Mouse (Mus musculus) testis, adult 2 months (tissue): Measurements from ENCODE around the gene Ttll7. TPM values are rescaled to one million over a fixed set of nuclear protein-coding genes. Genes with fewer than 3 reads are reported as not detected.

Experiments
- H3K27ac ChIP-seq: fragments of 200-500 bp; 2 replicates; pipeline ENCODE4 v1.5.1; 2012; ENCODE audit warnings: low read depth, low read length; ENCODE audit not compliant: control insufficient read depth, insufficient read depth
- H3K27me3 ChIP-seq: fragments of 200-500 bp; 2 replicates; pipeline ENCODE4 v1.6.1; 2012; ENCODE audit warnings: mild to moderate bottlenecking, low read length, moderate library complexity; ENCODE audit not compliant: control insufficient read depth, insufficient read depth
- H3K36me3 ChIP-seq: fragments of 200-500 bp; 2 replicates; pipeline ENCODE4 v1.6.1; 2012; ENCODE audit warnings: mild to moderate bottlenecking, low read length; ENCODE audit not compliant: control insufficient read depth, insufficient read depth
- H3K4me1 ChIP-seq: fragments of 200-500 bp; 2 replicates; pipeline ENCODE4 v1.6.1; 2012; ENCODE audit warnings: low read length; ENCODE audit not compliant: control insufficient read depth, insufficient read depth
- H3K4me3 ChIP-seq: fragments of 200-500 bp; 2 replicates; pipeline ENCODE4 v1.5.1; 2012; ENCODE audit warnings: low read depth, mild to moderate bottlenecking, low read length, moderate library complexity, mixed read lengths; ENCODE audit not compliant: control insufficient read depth
- CTCF ChIP-seq: fragments of 200-500 bp; IDR thresholded peaks from 2 replicates; pipeline ENCODE4 v1.5.1; 2012; ENCODE audit warnings: low read depth, mild to moderate bottlenecking, inconsistent platforms, low read length, moderate library complexity; ENCODE audit not compliant: control insufficient read depth, insufficient read depth, insufficient replicate concordance
- POLR2A ChIP-seq: fragments of 200-500 bp; IDR thresholded peaks from 2 replicates; pipeline ENCODE4 v1.6.1; 2012; ENCODE audit warnings: low read depth, mild to moderate bottlenecking, inconsistent platforms, low read length, moderate library complexity; ENCODE audit not compliant: control insufficient read depth
- polyA plus RNA-seq: library from polyadenylated mRNA; depleted of rRNA; stranded (reverse); fragments of >200 nt; gene quantifications from 2 replicates; pipeline ENCODE4 v1.2.3, GENCODE M21; 2012

The Ttll7 gene
- polyA plus RNA-seq, 1 experiment = 24.6 TPM

DNA sequence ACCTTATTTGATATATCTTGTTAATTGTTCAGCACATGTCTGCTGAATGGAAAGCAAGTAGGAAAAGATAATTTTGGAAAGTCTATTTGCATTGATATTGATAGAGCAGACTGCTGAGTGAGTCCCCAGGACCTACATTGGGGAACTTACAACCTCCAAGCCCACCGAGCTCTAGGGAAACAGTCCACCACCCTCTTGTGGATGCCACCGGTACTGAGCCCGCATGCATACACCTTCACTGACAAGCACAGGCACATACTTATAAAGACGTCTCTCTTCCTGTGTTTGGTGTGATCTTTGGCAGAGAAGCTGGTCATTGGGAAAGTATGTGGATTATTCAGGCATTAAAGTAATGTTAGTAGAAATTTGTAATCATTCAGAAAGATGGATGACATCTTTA lies 14.4 kb downstream of the Ttll7 start:
- TF ChIP-seq POLR2A = no peak
- TF ChIP-seq CTCF = no peak
- H3K27ac ChIP-seq = no peak overlapping the region
- H3K27me3 ChIP-seq = no peaks in the 10 kb centered on the region
- no peaks in the 10 kb centered on the region for H3K36me3 ChIP-seq
- H3K4me3 ChIP-seq = no peak overlapping the region
- no peaks in the 10 kb centered on the region for H3K4me1 ChIP-seq

DNA sequence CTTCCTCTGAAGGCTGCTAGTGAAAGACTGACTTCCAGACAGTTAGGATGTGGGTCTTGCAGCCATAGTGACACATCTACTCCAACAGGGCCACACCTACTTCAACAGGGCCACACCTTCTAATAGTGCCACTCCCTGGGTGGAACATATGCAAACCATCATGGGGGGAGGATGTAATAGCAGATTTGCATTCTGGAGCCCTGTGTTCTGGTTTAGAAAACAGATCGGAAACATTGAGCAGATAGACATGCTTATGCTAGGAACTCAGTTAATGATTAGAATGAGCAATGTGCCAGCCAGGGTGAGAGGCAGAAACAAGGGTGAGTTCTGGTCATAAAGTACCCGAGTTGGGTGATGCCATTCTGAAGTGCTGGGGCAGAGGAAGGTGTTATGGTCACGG lies 19.8 kb downstream of the Ttll7 start:
- no peak for TF ChIP-seq POLR2A
- TF ChIP-seq CTCF = no peak
- H3K27me3 ChIP-seq = no peaks in the 10 kb centered on the region
- H3K4me1 ChIP-seq = no peaks in the 10 kb centered on the region

DNA sequence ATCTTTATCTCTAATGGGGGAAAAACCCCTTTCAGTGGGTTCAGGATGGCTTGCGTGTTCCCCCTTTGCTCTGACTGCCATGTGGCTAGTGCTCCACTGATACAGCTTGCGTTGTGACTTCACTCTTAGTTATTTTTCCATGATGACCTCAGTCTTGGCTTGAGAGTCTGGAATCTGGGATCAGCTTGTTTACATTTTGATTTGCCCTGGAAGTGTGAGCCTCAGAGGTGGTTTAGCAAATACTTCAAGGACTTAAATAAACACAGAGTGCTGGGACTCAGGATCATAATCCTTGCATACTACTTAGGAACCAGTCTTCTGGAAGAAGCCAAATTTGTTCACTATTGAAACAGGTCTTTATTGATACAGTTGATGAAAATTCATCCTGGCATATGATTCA lies 23.8 kb downstream of the Ttll7 start:
- no peak overlapping the region for H3K27ac ChIP-seq
- no peaks in the 10 kb centered on the region for H3K36me3 ChIP-seq
- H3K4me3 ChIP-seq = no peak overlapping the region
- TF ChIP-seq POLR2A (no peak), CTCF (no peak)
- no peaks in the 10 kb centered on the region for H3K27me3 ChIP-seq
- H3K4me1 ChIP-seq = no peaks in the 10 kb centered on the region

More for the DNA sequence above, 19.8 kb downstream of the Ttll7 start:
- Histone ChIP-seq H3K27ac (no peak overlapping the region), H3K36me3 (no peaks in the 10 kb centered on the region), H3K4me3 (no peak overlapping the region)

DNA sequence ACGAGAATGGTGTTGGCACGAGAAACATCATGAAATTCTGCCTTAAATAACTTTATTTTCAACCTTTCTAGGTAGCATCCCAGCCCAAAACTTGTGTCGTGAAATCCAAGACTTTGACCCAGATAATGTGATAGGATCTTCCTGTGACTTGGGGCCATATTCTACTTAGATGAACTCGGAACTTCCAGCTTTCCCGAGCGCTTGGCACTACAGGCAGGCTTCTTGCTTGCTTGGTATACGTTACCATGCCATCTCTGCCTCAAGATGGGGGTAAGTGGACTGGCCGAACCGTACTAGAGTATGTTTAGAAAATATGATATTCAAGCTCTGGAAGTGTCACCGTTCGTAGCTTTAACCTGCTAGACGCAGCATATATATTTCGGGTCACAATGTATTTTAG lies 41.8 kb downstream of the Ttll7 start:
- Histone ChIP-seq H3K36me3 (no peaks in the 10 kb centered on the region), H3K27me3 (no peaks in the 10 kb centered on the region), H3K27ac (no peak overlapping the region), H3K4me1 (no peaks in the 10 kb centered on the region), H3K4me3 (no peak overlapping the region)
- TF ChIP-seq POLR2A (no peak), CTCF (no peak)

DNA sequence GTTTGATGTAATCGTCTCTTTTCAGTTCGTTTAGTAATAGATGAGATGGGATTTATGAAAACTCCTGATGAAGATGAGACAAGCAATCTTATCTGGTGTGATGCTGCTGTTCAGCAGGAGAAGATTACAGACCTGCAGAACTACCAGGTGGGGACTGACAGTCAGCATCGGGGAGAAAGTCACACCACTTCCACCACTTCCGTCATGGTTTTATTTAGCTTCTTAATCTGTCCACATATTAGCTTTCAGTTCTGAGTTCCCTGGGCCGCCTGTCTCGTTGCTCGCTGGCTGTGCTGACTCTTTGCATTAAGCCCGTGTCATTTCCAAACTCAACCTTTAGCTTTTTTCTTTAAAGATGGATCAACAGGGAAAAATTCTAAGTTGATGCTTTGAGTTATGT lies 44.4 kb downstream of the Ttll7 start:
- no peaks in the 10 kb centered on the region for H3K4me1 ChIP-seq
- H3K27me3 ChIP-seq = no peaks in the 10 kb centered on the region
- no peak overlapping the region for H3K4me3 ChIP-seq
- no peaks in the 10 kb centered on the region for H3K36me3 ChIP-seq
- TF ChIP-seq POLR2A = no peak
- H3K27ac ChIP-seq = no peak overlapping the region

DNA sequence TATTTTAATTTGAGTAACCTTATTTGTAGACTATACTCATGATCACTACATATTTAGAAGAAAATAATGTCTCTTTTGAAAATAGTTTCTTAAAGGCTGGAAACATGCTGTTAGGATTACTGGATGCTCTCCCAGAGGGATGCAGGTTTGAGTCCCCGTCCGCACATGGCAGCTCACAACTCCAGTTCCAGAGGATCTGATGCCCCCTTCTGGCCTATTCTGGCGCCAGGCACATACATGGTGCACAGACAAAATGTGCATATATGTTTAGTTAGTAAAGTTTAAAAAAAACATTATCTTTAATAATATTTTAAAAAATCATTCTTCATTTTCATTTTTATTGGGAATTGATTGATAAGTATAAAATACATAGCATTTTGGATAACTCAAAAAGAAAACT lies 47.9 kb downstream of the Ttll7 start:
- H3K4me3 ChIP-seq = no peak overlapping the region
- no peaks in the 10 kb centered on the region for H3K4me1 ChIP-seq
- no peak overlapping the region for H3K27ac ChIP-seq
- no peaks in the 10 kb centered on the region for H3K27me3 ChIP-seq
- no peaks in the 10 kb centered on the region for H3K36me3 ChIP-seq
- TF ChIP-seq CTCF = no peak
- TF ChIP-seq POLR2A = no peak

DNA sequence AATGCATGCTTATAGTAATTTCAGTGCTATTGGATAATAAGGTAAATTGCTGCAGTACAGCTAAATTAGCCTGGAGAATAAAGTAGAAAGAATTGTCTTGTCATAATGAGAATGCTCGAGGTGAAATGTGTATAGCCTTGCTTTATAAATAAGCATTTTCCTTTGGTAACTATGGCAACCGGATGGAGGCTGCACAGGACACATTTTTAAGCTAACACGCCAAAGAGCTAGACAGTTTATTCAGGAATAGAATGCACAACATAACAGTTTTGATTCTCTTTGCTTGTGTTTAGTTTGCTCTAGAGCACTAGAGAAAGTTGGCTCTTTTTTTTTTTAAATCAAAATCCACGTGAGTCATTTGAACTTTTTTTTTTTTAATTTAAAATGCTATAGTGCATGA lies 49.6 kb downstream of the Ttll7 start:
- no peak for TF ChIP-seq CTCF
- no peak for TF ChIP-seq POLR2A
- Histone ChIP-seq H3K27ac (no peak overlapping the region), H3K4me1 (no peaks in the 10 kb centered on the region), H3K36me3 (no peaks in the 10 kb centered on the region), H3K4me3 (no peak overlapping the region), H3K27me3 (no peaks in the 10 kb centered on the region)

DNA sequence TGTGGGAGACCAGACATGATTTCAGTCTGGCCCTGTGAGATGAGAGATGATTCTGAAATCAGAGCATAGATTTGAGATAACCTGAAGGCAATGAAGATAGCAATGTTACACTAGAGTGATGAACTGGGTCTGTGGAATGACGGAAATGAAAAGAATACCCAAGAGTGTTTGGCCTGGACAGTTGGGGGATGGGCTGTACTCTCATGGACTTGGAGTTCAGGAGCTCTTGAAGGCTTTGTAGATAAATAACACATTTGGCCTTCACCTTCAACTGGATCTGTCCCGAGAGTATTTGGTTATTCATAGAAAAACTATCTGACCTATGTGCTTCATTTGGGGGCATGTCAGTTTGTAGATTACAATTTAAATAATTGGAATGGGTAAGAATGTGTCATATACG lies 53.4 kb downstream of the Ttll7 start:
- Histone ChIP-seq H3K4me1 (no peaks in the 10 kb centered on the region), H3K27me3 (no peaks in the 10 kb centered on the region), H3K27ac (no peak overlapping the region), H3K36me3 (no peaks in the 10 kb centered on the region), H3K4me3 (no peak overlapping the region)
- TF ChIP-seq CTCF = no peak
- no peak for TF ChIP-seq POLR2A
